Comparison of ENCODE assay signal across 24 mouse cellular contexts in genomic region chr13:46355975-46356374, GRCm38 (mm10).
"Had no signal": no experiment of that assay in that cellular context is flagged by ENCODE, and none has a peak within 500 bp of the region (broad histone marks: within the 10 kb centered on the region; RNA-seq: fewer than 3 reads in every experiment).

No protein-coding gene starts in this region.

- H3K4me1 ChIP-seq: intestine, embryonic 15.5 days; limb, embryonic 10.5 days; limb, embryonic 12.5 days had no signal

- H3K36me3 ChIP-seq: heart, embryonic 13.5 days; heart, embryonic 15.5 days; intestine, embryonic 15.5 days; limb, embryonic 10.5 days; limb, embryonic 12.5 days; liver, embryonic 13.5 days had no signal

- H3K9ac ChIP-seq: heart, embryonic 13.5 days; heart, embryonic 15.5 days; hindbrain, embryonic 14.5 days; intestine, embryonic 15.5 days; limb, embryonic 12.5 days; liver, embryonic 13.5 days had no signal

- H3K27ac ChIP-seq: heart, adult 2 months; heart, embryonic 13.5 days; heart, embryonic 15.5 days; hindbrain, embryonic 14.5 days; intestine, embryonic 15.5 days; limb, embryonic 10.5 days; limb, embryonic 12.5 days; liver, embryonic 13.5 days had no signal

- ATAC-seq: hindbrain, embryonic 16.5 days; inflammation-experienced regulatory T-cells, adult 6 months; intestine, embryonic 15.5 days; intestine, postnatal 0 days had no signal

- H3K4me3 ChIP-seq: heart, adult 2 months; heart, embryonic 13.5 days; heart, embryonic 15.5 days; intestine, embryonic 15.5 days; limb, embryonic 10.5 days; limb, embryonic 12.5 days; liver, embryonic 13.5 days had no signal

- H3K4me2 ChIP-seq: heart, embryonic 11.5 days; heart, embryonic 13.5 days; heart, embryonic 15.5 days; hindbrain, embryonic 14.5 days; intestine, embryonic 15.5 days; limb, embryonic 12.5 days; liver, embryonic 11.5 days; liver, embryonic 13.5 days had no signal

- DNase-seq: gastrocnemius, postnatal 14 days; gastrocnemius, postnatal 36 days; heart, adult 2 months; heart, postnatal 14 days; heart, postnatal 36 days; kidney, adult 18-20 months; kidney, adult 8-10 months; kidney, postnatal 10 days; kidney, postnatal 25 days; layer of hippocampus, adult 9-11 months; layer of hippocampus, postnatal 36 days; liver; liver, embryonic 13.5 days had no signal

- H3K9me3 ChIP-seq: heart, embryonic 13.5 days; heart, embryonic 15.5 days; intestine, embryonic 15.5 days; limb, embryonic 10.5 days; limb, embryonic 12.5 days; liver, embryonic 13.5 days had no signal

- H3K27me3 ChIP-seq: heart, embryonic 13.5 days; heart, embryonic 15.5 days; intestine, embryonic 15.5 days; limb, embryonic 12.5 days; liver, embryonic 13.5 days had no signal
